Mouse (Mus musculus) C2C12 (cell line): ENCODE measurements at regions not wholly inside any gene's neighbourhood (a gene's known extent, or its start where the extent isn't known, plus 50 kb on each side); places are given as distances from the start of the nearest gene placed in this dataset.

ENCODE experiments used
- H3K27me3 ChIP-seq: one replicate; pipeline ENCODE4 v1.6.1; 2011; ENCODE audit not compliant: control insufficient read depth, insufficient read depth, insufficient read length
- H3K36me3 ChIP-seq: one replicate; pipeline ENCODE4 v1.6.1; 2011; ENCODE audit not compliant: control insufficient read depth, insufficient read depth
- H3K4me3 ChIP-seq: one replicate; pipeline ENCODE4 v1.5.1; 2011; ENCODE audit warnings: mild to moderate bottlenecking, control low read depth; ENCODE audit not compliant: poor library complexity, insufficient read depth, severe bottlenecking
- H3K79me2 ChIP-seq: one replicate; pipeline ENCODE4 v1.6.1; 2011; ENCODE audit not compliant: control insufficient read depth, insufficient read depth
- H3K79me3 ChIP-seq: one replicate; pipeline ENCODE4 v1.6.1; 2011; ENCODE audit warnings: low read depth, control low read depth
- H3ac ChIP-seq: one replicate; pipeline ENCODE3; 2011; ENCODE audit warnings: low read depth; ENCODE audit not compliant: control insufficient read depth, insufficient read length
- CEBPB ChIP-seq: IDR thresholded peaks from one replicate; pipeline ENCODE4 v1.6.1; 2011; ENCODE audit warnings: low read depth, mild to moderate bottlenecking, control low read depth, moderate library complexity
- CTCF ChIP-seq: IDR thresholded peaks from one replicate; pipeline ENCODE4 v1.5.1; 2011; ENCODE audit not compliant: control insufficient read depth, insufficient read depth, insufficient read length
- FOSL1 ChIP-seq: IDR thresholded peaks from one replicate; pipeline ENCODE4 v1.8.0; 2011; ENCODE audit warnings: mild to moderate bottlenecking, low read length; ENCODE audit not compliant: poor library complexity, insufficient read depth, severe bottlenecking
- MAX ChIP-seq: IDR thresholded peaks from one replicate; pipeline ENCODE4 v1.6.1; 2011; ENCODE audit warnings: mild to moderate bottlenecking, control low read depth
- MYOD1 ChIP-seq: IDR thresholded peaks from one replicate; pipeline ENCODE4 v1.6.1; 2011; ENCODE audit warnings: low read depth; ENCODE audit not compliant: control insufficient read depth, insufficient read length
- MYOG ChIP-seq: IDR thresholded peaks from one replicate; pipeline ENCODE4 v1.6.1; 2011; ENCODE audit not compliant: control insufficient read depth, insufficient read length; ENCODE audit errors: extremely low read depth
- USF1 ChIP-seq: IDR thresholded peaks from one replicate; pipeline ENCODE4 v1.6.1; 2011; ENCODE audit warnings: low read depth, mild to moderate bottlenecking, control low read depth, moderate library complexity

- Histone ChIP-seq H3K27me3 (no peaks in the 10 kb centered on the region), H3K79me3 (no peaks in the 10 kb centered on the region), H3K36me3 (no peaks in the 10 kb centered on the region), H3ac (no peak overlapping the region), H3K79me2 (no peaks in the 10 kb centered on the region), H3K4me3 (no peak overlapping the region)
- no peak for TF ChIP-seq CTCF
- no peak for TF ChIP-seq MYOG
- no peak for TF ChIP-seq USF1
- no peak for TF ChIP-seq MAX
- no peak for TF ChIP-seq FOSL1
- TF ChIP-seq CEBPB, result no peak
- no peak for TF ChIP-seq MYOD1
Measured at GRCm38 (mm10) chr3:128120647-128121440, 224.7 kb upstream of the Fam241a start.

DNA sequence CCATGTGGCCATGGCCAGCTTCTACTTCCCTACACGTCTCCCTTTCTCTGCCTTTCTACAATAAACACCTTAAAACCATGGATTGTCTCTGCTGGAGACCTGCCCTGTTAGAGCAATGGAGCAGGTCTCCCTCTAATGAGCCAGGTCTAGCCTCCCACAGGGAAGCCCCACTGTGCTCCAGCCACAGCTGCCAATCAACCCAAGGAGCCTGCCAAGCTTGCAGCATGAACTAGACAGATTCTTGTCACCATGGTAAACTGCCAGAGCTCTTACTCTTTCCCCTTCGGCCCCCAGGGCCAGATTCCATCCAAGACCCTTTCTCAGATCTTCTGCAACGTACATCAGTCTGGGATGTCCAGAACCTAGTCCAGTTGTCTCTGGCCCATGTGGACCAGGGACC lies 217.1 kb upstream of the Fam241a start:
- H3K79me2 ChIP-seq, result no peaks in the 10 kb centered on the region
- H3K27me3 ChIP-seq, result no peaks in the 10 kb centered on the region
- no peaks in the 10 kb centered on the region for H3K79me3 ChIP-seq
- no peak overlapping the region for H3K4me3 ChIP-seq
- TF ChIP-seq MYOG, result no peak
- no peak for TF ChIP-seq USF1
- TF ChIP-seq MYOD1, result no peak
- no peak for TF ChIP-seq CTCF
- TF ChIP-seq FOSL1, result no peak
- TF ChIP-seq CEBPB, result no peak
- TF ChIP-seq MAX, result no peak
- no peak overlapping the region for H3ac ChIP-seq
- H3K36me3 ChIP-seq, result no peaks in the 10 kb centered on the region

GRCm38 (mm10) chr3:128110406-128110805 lies 214.3 kb upstream of the Fam241a start:
- Histone ChIP-seq H3K79me3 (no peaks in the 10 kb centered on the region), H3K36me3 (no peaks in the 10 kb centered on the region), H3K4me3 (no peak overlapping the region), H3K79me2 (no peaks in the 10 kb centered on the region), H3K27me3 (no peaks in the 10 kb centered on the region), H3ac (no peak overlapping the region)
- TF ChIP-seq CTCF (no peak), MYOG (no peak), CEBPB (no peak), MAX (no peak), MYOD1 (no peak), USF1 (no peak), FOSL1 (no peak)

GRCm38 (mm10) chr3:128104516-128104915 lies 208.4 kb upstream of the Fam241a start:
- TF ChIP-seq CEBPB, result no peak
- peak; percentile 41 for TF ChIP-seq USF1
- no peaks in the 10 kb centered on the region for H3K79me3 ChIP-seq
- no peaks in the 10 kb centered on the region for H3K79me2 ChIP-seq
- H3K36me3 ChIP-seq, result no peaks in the 10 kb centered on the region
- H3K27me3 ChIP-seq, result no peaks in the 10 kb centered on the region
- H3ac ChIP-seq, result no peak overlapping the region
- H3K4me3 ChIP-seq, result no peak overlapping the region

DNA sequence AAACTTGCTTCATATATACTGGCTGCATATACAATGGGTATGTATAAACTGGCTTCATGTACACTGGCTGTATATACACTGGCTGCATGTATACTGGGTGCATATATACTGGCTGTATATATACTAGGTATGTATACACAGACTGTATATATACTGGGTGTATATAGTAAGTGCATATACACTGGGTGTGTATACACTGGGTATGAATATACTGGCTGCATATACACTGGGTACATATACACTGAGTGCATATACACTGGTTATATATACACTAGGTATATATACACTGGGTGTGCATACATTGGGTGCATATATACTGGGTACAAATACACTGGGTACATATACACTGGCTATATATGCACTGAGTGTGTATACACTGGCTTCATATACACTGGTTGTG lies 196.9 kb upstream of the Fam241a start:
- H3ac ChIP-seq, result no peak overlapping the region
- no peaks in the 10 kb centered on the region for H3K79me2 ChIP-seq
- TF ChIP-seq CEBPB (no peak), MAX (no peak), MYOG (no peak), MYOD1 (no peak), USF1 (no peak), CTCF (no peak), FOSL1 (no peak)
- no peaks in the 10 kb centered on the region for H3K27me3 ChIP-seq
- no peaks in the 10 kb centered on the region for H3K79me3 ChIP-seq
- no peak overlapping the region for H3K4me3 ChIP-seq
- no peaks in the 10 kb centered on the region for H3K36me3 ChIP-seq

DNA sequence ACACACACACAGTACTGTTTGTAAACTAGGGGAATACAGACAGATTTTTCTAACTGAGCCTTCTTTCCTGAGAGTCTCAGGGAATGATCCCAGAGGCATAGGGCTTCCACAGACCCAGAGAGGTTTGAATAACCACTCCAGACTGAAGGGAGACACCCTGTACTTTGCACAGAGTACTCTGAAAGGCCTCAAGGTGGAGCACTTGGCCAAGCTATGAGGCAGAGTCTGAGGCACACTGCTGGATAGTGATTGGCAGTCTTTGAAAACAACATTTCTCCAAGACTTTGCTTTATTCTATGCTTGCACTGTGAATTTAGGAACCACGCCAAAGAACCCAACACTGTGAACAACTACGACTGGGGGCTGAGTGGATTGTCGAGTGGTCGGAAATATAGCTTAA lies 192.1 kb upstream of the Fam241a start:
- Histone ChIP-seq H3K4me3 (no peak overlapping the region), H3K79me3 (no peaks in the 10 kb centered on the region), H3K36me3 (no peaks in the 10 kb centered on the region), H3ac (no peak overlapping the region), H3K27me3 (no peaks in the 10 kb centered on the region), H3K79me2 (no peaks in the 10 kb centered on the region)
- TF ChIP-seq MYOG (no peak), CTCF (no peak)
